Mouse (Mus musculus) splenic B cell, adult 2 months (primary cell): ENCODE measurements around the gene Sfrp4.

Source experiments
- DNase-seq: peaks from one replicate; pipeline ENCODE4 v3.0.0-alpha.2; 2011; ENCODE audit warnings: low read depth, low spot score
- H3K27me3 ChIP-seq: 2 replicates; pipeline ENCODE4 v1.6.1; 2012; ENCODE audit warnings: mild to moderate bottlenecking, low read length, moderate library complexity, mixed read lengths; ENCODE audit not compliant: control insufficient read depth, poor library complexity, insufficient read depth, severe bottlenecking
- H3K36me3 ChIP-seq: 2 replicates; pipeline ENCODE4 v1.6.1; 2012; ENCODE audit warnings: mild to moderate bottlenecking, low read length, moderate library complexity, mixed read lengths; ENCODE audit not compliant: control insufficient read depth, poor library complexity, insufficient read depth, severe bottlenecking

The Sfrp4 gene

GRCm38 (mm10) chr13:19618841-19619215 lies 4.1 kb upstream of the Sfrp4 start:
- no peaks in the 10 kb centered on the region for H3K36me3 ChIP-seq
- DNase-seq, result no peak

DNA sequence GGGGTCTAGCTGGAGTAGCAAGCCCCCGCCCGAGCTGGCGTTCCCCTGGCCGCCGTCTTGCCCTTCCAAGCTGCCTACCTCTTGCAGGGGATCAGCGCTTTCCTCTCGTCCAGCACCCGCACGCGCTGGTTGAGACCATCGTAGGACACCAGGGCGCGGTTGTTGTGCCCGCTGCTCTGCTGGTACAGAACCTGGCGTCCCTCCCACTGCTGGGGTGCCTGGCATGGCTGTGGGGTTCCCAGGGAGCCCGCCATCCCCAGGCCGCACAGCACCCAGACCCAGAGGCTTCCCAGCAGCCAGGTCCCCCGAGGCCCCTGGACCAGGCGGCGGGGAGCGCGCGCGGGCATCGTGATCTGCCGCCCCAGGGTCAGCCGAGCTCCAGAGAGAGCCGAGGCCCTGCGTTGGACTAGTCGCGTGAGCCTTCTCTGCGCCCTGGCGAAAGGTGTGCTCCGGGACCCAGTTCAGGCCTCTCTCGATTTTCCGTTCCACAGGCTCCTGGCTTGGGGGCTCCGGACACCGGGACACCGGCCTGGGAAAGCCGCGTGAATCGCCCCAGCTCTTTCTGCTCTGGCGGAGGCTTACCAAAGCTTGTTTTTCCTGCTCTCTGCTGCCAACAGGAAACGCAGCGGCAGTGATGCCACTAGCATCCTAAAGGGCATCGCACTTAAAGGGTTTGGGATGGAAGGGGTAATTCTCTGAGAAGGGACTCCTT lies 3.5 kb upstream of the Sfrp4 start, which contains the start of gene Epdr1:
TSS of gene Epdr1 (minus strand) at position 712 of the 712 bp plus-strand sequence.
- no peak for DNase-seq
- H3K36me3 ChIP-seq, result no peaks in the 10 kb centered on the region
- no peaks in the 10 kb centered on the region for H3K27me3 ChIP-seq

More at GRCm38 (mm10) chr13:19618841-19619215, 4.1 kb upstream of the Sfrp4 start:
- no peaks in the 10 kb centered on the region for H3K27me3 ChIP-seq

GRCm38 (mm10) chr13:19623228-19623905 lies 463 bp downstream of the Sfrp4 start:
- no peak for DNase-seq

GRCm38 (mm10) chr13:19624632-19625320 lies 1.9 kb downstream of the Sfrp4 start:
- DNase-seq, result no peak
- Histone ChIP-seq H3K36me3 (no peaks in the 10 kb centered on the region), H3K27me3 (no peaks in the 10 kb centered on the region)

More at GRCm38 (mm10) chr13:19623228-19623905, 463 bp downstream of the Sfrp4 start:
- H3K36me3 ChIP-seq, result no peaks in the 10 kb centered on the region
- H3K27me3 ChIP-seq, result no peaks in the 10 kb centered on the region

DNA sequence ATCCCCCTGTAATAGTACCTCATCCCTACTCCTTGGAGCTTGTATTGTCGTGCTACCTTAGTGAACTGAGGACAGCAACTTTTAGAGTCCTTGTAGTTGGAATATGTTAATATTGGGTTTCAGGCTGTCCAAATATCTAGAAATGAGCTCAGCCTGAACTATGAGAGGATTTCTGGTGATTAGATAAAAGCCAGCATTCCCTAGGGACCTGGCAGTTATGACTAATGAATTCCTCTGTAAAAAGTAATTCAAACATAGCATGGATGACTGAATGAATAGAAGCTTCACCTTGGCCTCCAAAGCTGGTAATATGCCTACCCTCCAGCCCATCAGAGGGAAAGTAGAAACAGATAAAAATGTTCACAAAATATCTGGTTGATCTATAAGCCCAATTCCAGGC lies 3.6 kb downstream of the Sfrp4 start:
- no peaks in the 10 kb centered on the region for H3K27me3 ChIP-seq
- DNase-seq, result no peak

GRCm38 (mm10) chr13:19630768-19631709 lies 8.1 kb downstream of the Sfrp4 start:
- no peaks in the 10 kb centered on the region for H3K36me3 ChIP-seq
- H3K27me3 ChIP-seq, result no peaks in the 10 kb centered on the region
- DNase-seq, result no peak

More for the DNA sequence above, 3.6 kb downstream of the Sfrp4 start:
- H3K36me3 ChIP-seq, result no peaks in the 10 kb centered on the region

DNA sequence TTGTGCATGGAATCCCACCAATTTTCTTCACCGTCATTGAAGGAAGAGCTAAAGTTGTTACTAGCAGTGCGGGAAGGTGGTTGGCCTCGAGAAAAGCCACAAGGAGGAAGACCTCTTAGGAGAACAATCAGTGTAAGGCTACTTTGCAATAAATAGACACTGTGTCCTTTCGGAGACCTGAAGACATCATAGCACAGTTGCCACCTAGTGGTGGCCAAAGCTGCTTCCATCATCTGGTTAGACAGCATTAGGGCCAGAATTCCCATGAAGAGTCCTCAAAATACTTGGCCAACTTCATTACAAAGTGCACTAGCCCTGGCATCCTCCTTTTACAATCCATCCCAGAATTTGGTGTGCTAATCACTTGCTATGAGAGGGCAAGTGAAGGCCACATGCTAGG lies 13.2 kb downstream of the Sfrp4 start:
- DNase-seq, result peak; percentile 3
- Histone ChIP-seq H3K27me3 (no peaks in the 10 kb centered on the region), H3K36me3 (no peaks in the 10 kb centered on the region)

GRCm38 (mm10) chr13:19640203-19640851 lies 17.4 kb downstream of the Sfrp4 start:
- H3K27me3 ChIP-seq, result no peaks in the 10 kb centered on the region
- DNase-seq, result no peak
- H3K36me3 ChIP-seq, result no peaks in the 10 kb centered on the region

DNA sequence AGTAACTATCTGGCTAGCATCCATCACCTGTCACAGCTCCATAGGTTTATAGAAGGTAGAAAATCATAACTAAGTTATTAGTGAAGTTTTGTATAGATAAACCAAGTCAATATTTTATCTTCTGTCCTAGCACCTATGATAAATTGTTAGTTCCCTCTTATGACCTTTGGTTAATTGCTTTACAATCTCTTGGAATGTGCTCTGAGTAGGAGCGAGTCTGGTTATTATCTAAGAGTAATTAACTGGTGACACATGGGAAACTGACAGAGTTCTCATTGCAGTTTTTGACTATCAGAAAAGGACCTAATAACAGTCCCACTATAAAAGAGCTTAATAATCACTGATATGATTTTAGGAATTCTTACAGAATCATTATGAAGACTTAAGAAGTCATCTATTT lies 20.6 kb downstream of the Sfrp4 start:
- Histone ChIP-seq H3K27me3 (no peaks in the 10 kb centered on the region), H3K36me3 (no peaks in the 10 kb centered on the region)
- no peak for DNase-seq

- Histone ChIP-seq H3K27me3 (no peaks in the 10 kb centered on the region), H3K36me3 (no peaks in the 10 kb centered on the region)
- DNase-seq, result no peak
Measured at GRCm38 (mm10) chr13:19644225-19644624, 21.3 kb downstream of the Sfrp4 start.

- H3K36me3 ChIP-seq, result no peaks in the 10 kb centered on the region
- H3K27me3 ChIP-seq, result no peaks in the 10 kb centered on the region; the same call in 1 of the 2 replicates
- no peak for DNase-seq
Measured at GRCm38 (mm10) chr13:19649824-19650223, 26.9 kb downstream of the Sfrp4 start.

- no peak for DNase-seq
- H3K27me3 ChIP-seq, result no peaks in the 10 kb centered on the region; the same call in 1 of the 2 replicates
Measured at GRCm38 (mm10) chr13:19652405-19652804, 29.5 kb downstream of the Sfrp4 start.

DNA sequence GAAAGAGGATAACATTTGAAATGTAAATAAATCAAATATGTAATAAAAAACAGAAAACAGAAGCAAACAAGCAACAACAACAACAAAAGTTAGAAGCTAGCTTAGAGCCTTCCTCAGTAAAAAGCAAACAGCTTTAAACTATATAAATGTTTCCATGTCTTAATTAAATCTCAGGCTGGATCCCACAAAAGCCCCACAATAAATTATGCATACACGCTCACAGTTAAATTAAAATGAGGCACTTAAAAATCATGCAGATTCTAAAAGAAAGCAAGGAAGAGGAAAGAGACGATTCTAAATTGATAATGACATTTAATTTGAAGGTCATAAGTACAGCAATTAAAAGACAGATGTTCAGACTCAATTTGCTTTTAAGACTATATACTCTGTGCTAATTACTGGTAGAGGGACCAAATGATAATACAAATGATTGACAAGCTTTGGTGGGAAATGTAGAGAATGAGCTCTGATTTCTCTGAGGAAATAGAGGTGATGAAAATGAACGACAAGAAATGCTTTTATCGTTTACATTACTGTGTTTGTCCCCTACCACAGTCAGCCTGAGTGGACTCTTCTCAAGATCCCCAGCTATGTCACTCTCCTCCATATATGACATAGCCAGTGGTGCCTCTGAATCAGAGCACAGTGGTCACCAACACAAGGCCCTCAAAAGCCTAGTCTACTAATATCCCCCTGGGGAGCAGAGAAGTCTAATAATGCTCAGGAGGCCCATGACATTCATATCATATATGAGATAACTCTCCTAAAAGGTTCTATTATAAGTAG lies 45.6 kb downstream of the Sfrp4 start:
- Histone ChIP-seq H3K27me3 (no peaks in the 10 kb centered on the region), H3K36me3 (no peaks in the 10 kb centered on the region)
- DNase-seq, result no peak

More at GRCm38 (mm10) chr13:19652405-19652804, 29.5 kb downstream of the Sfrp4 start:
- H3K36me3 ChIP-seq, result no peaks in the 10 kb centered on the region
